Mouse (Mus musculus): Measurements from ENCODE around the gene Cluap1. TPM values are rescaled to one million over a fixed set of nuclear protein-coding genes. Genes with fewer than 3 reads are reported as not detected.
"Not testable (repeated sequence)": the region's sequence is repeated elsewhere in the genome, so short reads cannot be mapped to it uniquely, and the experiment has no call there.

The Cluap1 gene
- polyA plus RNA-seq, 1 experiment from 2014 or later: 32.6 TPM

- no peak overlapping the region for H3K4me3 ChIP-seq
- H3K4me1 ChIP-seq: no peaks in the 10 kb centered on the region
- no peaks in the 10 kb centered on the region for H3K9me3 ChIP-seq
- no peak overlapping the region for H3K9ac ChIP-seq
- H3K27ac ChIP-seq: no peak overlapping the region
- WGBS: 91% methylated on average over 1 of the region's 1 CpGs
- no peak overlapping the region for H3K4me2 ChIP-seq (replicated peaks)
- no peak for ATAC-seq (ENCODE audit: insufficient number of reproducible peaks, insufficient read depth, low FRiP score, low TSS enrichment)
- H3K36me3 ChIP-seq: no peaks in the 10 kb centered on the region
- H3K27me3 ChIP-seq: no peaks in the 10 kb centered on the region
Observed at GRCm38 (mm10) chr16:3951141-3951540, 42.5 kb downstream of the Cluap1 start.

- 79% methylated on average over 6 of the region's 6 CpGs for WGBS
- no peak for ATAC-seq (ENCODE audit: insufficient number of reproducible peaks, insufficient read depth, low FRiP score, low TSS enrichment)
- H3K4me2 ChIP-seq (replicated peaks): no peak overlapping the region
- H3K9ac ChIP-seq: no peak overlapping the region
- no peak overlapping the region for H3K27ac ChIP-seq
- H3K4me3 ChIP-seq: no peak overlapping the region
- no peaks in the 10 kb centered on the region for H3K9me3 ChIP-seq
- H3K36me3 ChIP-seq: no peaks in the 10 kb centered on the region
- no peaks in the 10 kb centered on the region for H3K27me3 ChIP-seq
- H3K4me1 ChIP-seq: no peaks in the 10 kb centered on the region
Observed at GRCm38 (mm10) chr16:3956369-3956768, 47.8 kb downstream of the Cluap1 start.

- Histone ChIP-seq H3K27ac (no peak overlapping the region), H3K9ac (no peak overlapping the region), H3K27me3 (no peaks in the 10 kb centered on the region), H3K4me2 (replicated peaks) (no peak overlapping the region), H3K4me3 (no peak overlapping the region), H3K4me1 (no peaks in the 10 kb centered on the region), H3K36me3 (no peaks in the 10 kb centered on the region), H3K9me3 (no peaks in the 10 kb centered on the region)
- ATAC-seq (ENCODE audit: insufficient number of reproducible peaks, insufficient read depth, low FRiP score, low TSS enrichment): no peak
- 73% methylated on average over 2 of the region's 2 CpGs for WGBS
Observed at GRCm38 (mm10) chr16:3959261-3959660, 50.7 kb downstream of the Cluap1 start.

- Histone ChIP-seq H3K27me3 (no peaks in the 10 kb centered on the region), H3K9ac (no peak overlapping the region), H3K4me3 (no peak overlapping the region), H3K4me2 (replicated peaks) (no peak overlapping the region), H3K27ac (no peak overlapping the region), H3K4me1 (no peaks in the 10 kb centered on the region), H3K9me3 (no peaks in the 10 kb centered on the region), H3K36me3 (no peaks in the 10 kb centered on the region)
- ATAC-seq (ENCODE audit: insufficient number of reproducible peaks, insufficient read depth, low FRiP score, low TSS enrichment): no peak
- WGBS: 81% methylated on average over 10 of the region's 10 CpGs
Observed at GRCm38 (mm10) chr16:3964990-3965389, 56.4 kb downstream of the Cluap1 start.

- H3K27me3 ChIP-seq: no peaks in the 10 kb centered on the region
- H3K36me3 ChIP-seq: no peaks in the 10 kb centered on the region
- H3K9ac ChIP-seq: no peak overlapping the region
- H3K27ac ChIP-seq: no peak overlapping the region
- no peaks in the 10 kb centered on the region for H3K9me3 ChIP-seq
- no peaks in the 10 kb centered on the region for H3K4me1 ChIP-seq
- no peak overlapping the region for H3K4me3 ChIP-seq
- no peak for ATAC-seq (ENCODE audit: insufficient number of reproducible peaks, insufficient read depth, low FRiP score, low TSS enrichment)
- 83% methylated on average over 3 of the region's 3 CpGs for WGBS
- no peak overlapping the region for H3K4me2 ChIP-seq (replicated peaks)
Observed at GRCm38 (mm10) chr16:3965534-3965933, 56.9 kb downstream of the Cluap1 start.

GRCm38 (mm10) chr16:3974456-3974855, 65.9 kb downstream of the Cluap1 start:
- H3K4me3 ChIP-seq; H3K4me2 ChIP-seq (replicated peaks); H3K4me1 ChIP-seq; H3K27ac ChIP-seq; H3K9me3 ChIP-seq; ATAC-seq (ENCODE audit: insufficient number of reproducible peaks, insufficient read depth, low FRiP score, low TSS enrichment); H3K9ac ChIP-seq; H3K27me3 ChIP-seq: not testable (repeated sequence)
- 93% methylated on average over 19 of the region's 19 CpGs for WGBS
- peaks cover 19% of the 10 kb centered on the region for H3K36me3 ChIP-seq

GRCm38 (mm10) chr16:3975658-3976057, 67.1 kb downstream of the Cluap1 start:
- WGBS: 85% methylated on average over 7 of the region's 7 CpGs
- Histone ChIP-seq H3K4me3 (no peak overlapping the region), H3K4me2 (replicated peaks) (no peak overlapping the region), H3K9ac (no peak overlapping the region), H3K9me3 (no peaks in the 10 kb centered on the region), H3K27me3 (no peaks in the 10 kb centered on the region), H3K36me3 (peaks cover 31% of the 10 kb centered on the region), H3K4me1 (no peaks in the 10 kb centered on the region), H3K27ac (no peak overlapping the region)
- ATAC-seq (ENCODE audit: insufficient number of reproducible peaks, insufficient read depth, low FRiP score, low TSS enrichment): no peak

GRCm38 (mm10) chr16:3976251-3976671, 67.7 kb downstream of the Cluap1 start, which contains the start of gene Nlrc3:
Gene Nlrc3, minus strand, starts transcription at chr16:3976632.
- H3K9me3 ChIP-seq: no peaks in the 10 kb centered on the region
- WGBS: 66% methylated on average over 4 of the region's 4 CpGs

GRCm38 (mm10) chr16:3976712-3977111, 68.1 kb downstream of the Cluap1 start:
- H3K4me3 ChIP-seq: no peak overlapping the region
- 18% methylated on average over 3 of the region's 3 CpGs for WGBS

More at GRCm38 (mm10) chr16:3976251-3976671, 67.7 kb downstream of the Cluap1 start, which contains the start of gene Nlrc3:
- Histone ChIP-seq H3K27ac (0 out of 2 replicates have a peak within 1 kb of the TSS, but pooled peaks have one; percentile 23), H3K4me3 (no peak within 1 kb of the TSS), H3K4me2 (replicated peaks) (no peak within 1 kb of the TSS), H3K27me3 (no peaks in the 10 kb centered on the region), H3K4me1 (no peaks in the 10 kb centered on the region), H3K9ac (no peak within 1 kb of the TSS), H3K36me3 (peaks cover 37% of the 10 kb centered on the region)
- 0 out of 2 replicates have a peak, but pooled peaks have one; percentile 28 for ATAC-seq (ENCODE audit: insufficient number of reproducible peaks, insufficient read depth, low FRiP score, low TSS enrichment)

GRCm38 (mm10) chr16:3982173-3982572, 73.6 kb downstream of the Cluap1 start:
- WGBS: 90% methylated on average over 4 of the region's 4 CpGs

More at GRCm38 (mm10) chr16:3976712-3977111, 68.1 kb downstream of the Cluap1 start:
- no peak overlapping the region for H3K4me2 ChIP-seq (replicated peaks)
- no peaks in the 10 kb centered on the region for H3K9me3 ChIP-seq
- H3K9ac ChIP-seq: no peak overlapping the region
- no peak overlapping the region for H3K27ac ChIP-seq
- H3K36me3 ChIP-seq: peaks cover 41% of the 10 kb centered on the region
- ATAC-seq (ENCODE audit: insufficient number of reproducible peaks, insufficient read depth, low FRiP score, low TSS enrichment): no peak
- no peaks in the 10 kb centered on the region for H3K27me3 ChIP-seq
- no peaks in the 10 kb centered on the region for H3K4me1 ChIP-seq

GRCm38 (mm10) chr16:3983146-3983700, 74.6 kb downstream of the Cluap1 start:
- WGBS: 70% methylated on average over 7 of the region's 7 CpGs
- no peak overlapping the region for H3K27ac ChIP-seq
- H3K36me3 ChIP-seq: peaks cover 97% of the 10 kb centered on the region
- H3K9ac ChIP-seq: no peak overlapping the region
- H3K27me3 ChIP-seq: no peaks in the 10 kb centered on the region
- H3K4me1 ChIP-seq: no peaks in the 10 kb centered on the region
- no peak overlapping the region for H3K4me2 ChIP-seq (replicated peaks)
- no peak overlapping the region for H3K4me3 ChIP-seq
- no peaks in the 10 kb centered on the region for H3K9me3 ChIP-seq
- ATAC-seq (ENCODE audit: insufficient number of reproducible peaks, insufficient read depth, low FRiP score, low TSS enrichment): no peak

More at GRCm38 (mm10) chr16:3982173-3982572, 73.6 kb downstream of the Cluap1 start:
- ATAC-seq (ENCODE audit: insufficient number of reproducible peaks, insufficient read depth, low FRiP score, low TSS enrichment): no peak
- no peaks in the 10 kb centered on the region for H3K27me3 ChIP-seq
- no peaks in the 10 kb centered on the region for H3K4me1 ChIP-seq
- peaks cover 93% of the 10 kb centered on the region for H3K36me3 ChIP-seq
- no peak overlapping the region for H3K27ac ChIP-seq
- H3K9me3 ChIP-seq: no peaks in the 10 kb centered on the region
- H3K9ac ChIP-seq: no peak overlapping the region
- no peak overlapping the region for H3K4me3 ChIP-seq
- H3K4me2 ChIP-seq (replicated peaks): no peak overlapping the region

- 92% methylated on average over 4 of the region's 4 CpGs for WGBS
- H3K4me1 ChIP-seq: no peaks in the 10 kb centered on the region
- no peak overlapping the region for H3K4me2 ChIP-seq (replicated peaks)
- no peaks in the 10 kb centered on the region for H3K27me3 ChIP-seq
- H3K9me3 ChIP-seq: no peaks in the 10 kb centered on the region
- peaks cover 96% of the 10 kb centered on the region for H3K36me3 ChIP-seq
- ATAC-seq (ENCODE audit: insufficient number of reproducible peaks, insufficient read depth, low FRiP score, low TSS enrichment): no peak
- no peak overlapping the region for H3K4me3 ChIP-seq
- H3K9ac ChIP-seq: no peak overlapping the region
- no peak overlapping the region for H3K27ac ChIP-seq
Observed at GRCm38 (mm10) chr16:3988410-3988809, 79.8 kb downstream of the Cluap1 start.

Measured in embryonic facial prominence, embryonic 12.5 days (tissue).